Mouse (Mus musculus) CH12.LX (cell line): ENCODE results near the gene Mark2.

Source experiments
- CTCF ChIP-seq, 2 experiments: IDR thresholded peaks in 1 of 2; conservative IDR thresholded peaks in 1 of 2; 2 replicates each; pipeline ENCODE4 v1.5.1; 2011 to 2012; ENCODE audit warnings: low read depth in 2 of 2, low read length in 2 of 2, improper control_type of control experiment in 1 of 2, inconsistent platforms in 1 of 2, mild to moderate bottlenecking in 1 of 2, moderate library complexity in 1 of 2
- IRF4 ChIP-seq: IDR thresholded peaks from 2 replicates; pipeline ENCODE4 v1.6.1; 2014; ENCODE audit warnings: low read depth, mild to moderate bottlenecking, inconsistent platforms, low read length, improper control_type of control experiment
- MAFK ChIP-seq: IDR thresholded peaks from 2 replicates; pipeline ENCODE4 v1.6.1; 2011; ENCODE audit warnings: low read length, improper control_type of control experiment; ENCODE audit not compliant: insufficient replicate concordance
- MAZ ChIP-seq: IDR thresholded peaks from 2 replicates; pipeline ENCODE4 v1.6.1; 2012; ENCODE audit warnings: low read depth, mild to moderate bottlenecking, inconsistent platforms, low read length, improper control_type of control experiment, moderate library complexity
- POLR2A ChIP-seq: IDR thresholded peaks from 2 replicates; pipeline ENCODE4 v1.6.1; 2011; ENCODE audit warnings: low read depth, mild to moderate bottlenecking, improper control_type of control experiment, low read length
- POLR2AphosphoS2 ChIP-seq: IDR thresholded peaks from 2 replicates; pipeline ENCODE4 v1.6.1; 2011; ENCODE audit warnings: low read depth, low read length, improper control_type of control experiment

DNA sequence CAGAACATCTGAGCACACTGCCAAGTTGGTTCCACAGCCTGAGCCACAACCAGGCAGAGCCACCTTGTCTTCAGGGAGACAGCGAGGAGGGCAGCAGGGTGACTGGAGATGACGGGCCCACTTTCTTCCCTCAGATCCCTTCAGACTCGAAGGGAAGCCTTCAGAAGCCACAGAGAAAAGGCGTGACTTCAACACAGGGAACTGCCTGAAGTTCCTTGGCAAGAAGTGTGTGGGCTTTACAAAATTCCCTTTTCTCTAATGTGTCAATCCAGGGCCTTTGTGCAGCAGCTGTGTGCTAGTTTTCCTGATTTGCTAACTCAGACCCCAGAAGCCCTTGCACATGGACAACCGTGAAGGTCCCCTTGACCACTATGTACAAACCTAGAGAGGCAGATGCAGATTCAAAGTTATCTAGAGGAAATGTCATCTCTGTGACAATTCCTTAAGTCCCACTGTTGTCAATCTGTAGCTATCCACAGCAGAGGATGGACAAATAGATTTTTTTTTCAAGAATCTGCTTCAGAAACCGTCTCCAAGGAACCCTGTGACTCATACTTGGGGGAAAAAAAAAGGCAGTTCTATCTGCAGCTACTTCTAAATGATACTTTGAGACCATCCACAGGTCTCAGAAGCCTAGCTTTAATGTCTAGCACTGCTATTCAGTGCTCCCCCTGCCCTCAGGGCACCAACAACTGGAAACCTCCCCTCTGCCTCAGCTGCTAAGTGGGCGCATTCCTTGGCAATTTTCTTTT lies 49.5 kb downstream of the Mark2 start:
- TF ChIP-seq CTCF (conservative IDR thresholded peaks at IDR 0.05 in 1 of 2, IDR thresholded peaks at IDR 0.05 in 1 of 2; ENCODE audit: low read depth in 2 of 2, low read length in 2 of 2) (no peak), MAZ (no peak), MAFK (no peak), POLR2AphosphoS2 (no peak), IRF4 (no peak), POLR2A (no peak)
